Mouse (Mus musculus) lung, adult 18-20 months (tissue): ENCODE measurements around the gene Gkn2.

Experiments used
- DNase-seq, 2 experiments: peaks; one replicate each; pipeline ENCODE4 v3.0.0; 2022; ENCODE audit warnings: mixed read lengths in 2 of 2

Gene Gkn2

DNA sequence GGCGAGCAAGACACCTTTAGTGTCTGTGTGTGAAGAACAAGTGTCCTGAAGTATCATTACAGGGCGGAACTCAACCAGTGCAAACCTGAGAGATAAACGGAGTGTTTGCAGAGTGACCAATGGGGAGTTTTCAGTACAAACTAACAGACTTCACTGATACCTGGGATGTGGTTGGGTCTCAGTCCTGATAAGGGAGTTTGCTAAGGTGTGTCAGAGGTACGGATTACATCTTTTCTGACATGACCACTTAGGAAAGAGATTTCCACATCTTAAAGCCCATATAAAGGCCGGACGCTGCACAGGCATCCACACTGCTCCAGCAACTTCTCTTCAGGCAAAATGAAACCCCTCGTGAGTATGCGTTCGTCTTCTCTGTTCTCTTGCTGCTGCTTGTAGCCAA is at the start of gene Gkn2:
Gkn2 (plus strand) TSS at position 301 of the 400 bp plus-strand sequence.
- no peak for DNase-seq

DNA sequence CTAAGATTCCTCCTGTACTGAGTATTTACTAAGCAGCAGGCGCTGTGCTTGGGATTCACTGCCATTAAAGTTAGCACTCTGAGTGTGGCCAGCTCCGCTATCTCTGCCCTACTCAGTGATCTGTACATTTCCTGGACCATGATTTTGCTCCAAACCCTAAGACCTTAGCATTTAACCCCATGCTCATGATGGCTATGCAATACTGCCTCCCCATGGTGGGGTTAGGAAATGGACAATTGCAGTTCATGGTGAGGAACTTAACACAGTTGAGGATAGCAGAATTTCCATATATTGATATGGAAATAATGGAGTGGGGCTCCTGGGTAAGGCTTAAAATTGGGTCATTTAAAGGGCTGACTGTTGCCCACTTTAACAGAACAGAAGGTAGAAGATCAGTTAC is 49.8 kb upstream of the Gkn2 start:
- DNase-seq, result peak; percentile 41 to 52

DNA sequence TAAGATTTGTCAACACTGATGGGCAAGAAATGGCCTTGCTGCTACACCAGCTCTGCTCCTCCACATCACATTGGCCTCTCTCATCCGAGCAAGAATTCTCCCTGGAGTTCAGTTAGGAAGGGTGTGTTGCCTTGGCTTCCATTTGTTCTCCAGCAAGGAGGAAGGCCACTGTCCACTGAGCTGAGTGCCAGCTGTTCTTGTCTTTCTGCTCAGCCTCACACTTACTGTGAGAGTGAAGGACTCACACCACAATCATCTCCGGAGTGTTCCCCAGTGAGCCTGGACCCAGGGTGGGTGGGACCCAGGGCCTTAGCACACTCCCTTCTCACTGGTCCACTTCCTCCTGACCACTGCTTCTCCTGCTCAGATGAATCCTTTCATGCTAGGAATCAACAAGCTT is 46.2 kb upstream of the Gkn2 start:
- DNase-seq, result no peak

DNA sequence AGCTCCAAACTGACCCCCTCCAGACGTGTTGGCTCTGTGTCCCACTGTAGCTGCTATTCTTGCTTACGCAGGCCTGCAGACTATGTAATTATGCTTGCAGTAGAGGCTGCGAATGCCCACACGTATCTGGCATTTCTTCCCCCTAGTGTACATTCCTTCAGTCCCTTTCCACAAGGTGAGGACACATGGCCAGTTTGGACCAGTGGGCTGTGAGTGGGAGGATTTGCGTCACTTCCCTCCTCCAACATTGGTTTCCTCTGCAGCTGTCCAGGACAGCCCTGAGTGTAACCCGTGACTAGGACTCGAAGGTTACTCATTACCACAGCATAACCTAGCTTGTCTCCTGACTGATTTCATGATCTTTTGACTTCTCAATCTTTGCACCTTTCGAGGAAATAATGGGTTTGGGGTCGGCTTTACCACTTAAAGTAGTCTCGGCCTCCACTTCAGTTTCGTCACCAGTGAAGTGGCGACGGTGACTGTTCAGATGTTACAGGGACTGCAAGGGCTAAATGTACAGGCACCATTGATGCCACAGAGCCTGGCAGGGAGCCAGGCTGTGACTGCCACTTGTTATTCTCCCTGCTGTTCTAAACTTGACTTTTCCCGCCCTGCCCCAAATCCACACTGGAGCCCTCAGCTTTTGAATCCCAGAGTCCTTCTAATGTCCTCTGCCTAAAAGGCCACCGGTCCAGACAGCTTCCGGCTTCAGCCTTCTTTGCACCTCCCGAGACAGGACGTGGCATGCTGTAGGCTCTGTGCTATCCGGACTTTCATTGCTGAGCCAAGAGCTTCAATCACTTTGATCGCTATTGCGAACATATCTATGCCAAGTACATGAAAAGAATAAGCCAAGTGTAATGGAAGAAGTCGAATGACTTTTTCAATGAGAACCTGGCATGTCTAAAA is 44.6 kb upstream of the Gkn2 start:
- DNase-seq, result peak in 1 of 2 experiments; percentile 52

DNA sequence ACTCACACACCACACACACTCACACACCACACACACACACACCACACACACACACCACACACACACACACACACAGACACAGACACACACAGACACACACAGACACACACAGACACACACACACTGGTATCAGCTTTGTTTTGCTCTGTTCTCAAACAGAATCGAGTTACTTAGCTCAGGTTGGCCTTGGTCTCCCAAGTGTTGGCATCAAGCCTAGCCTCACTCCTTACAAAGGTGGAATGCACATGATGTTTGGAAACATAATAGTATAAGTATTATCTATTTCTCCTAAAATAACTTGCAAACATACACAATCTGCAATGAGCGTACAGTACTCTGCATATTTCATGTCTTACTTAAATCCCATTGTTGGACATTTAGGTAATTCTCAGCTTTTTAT is 40.8 kb upstream of the Gkn2 start:
- DNase-seq, result no peak

DNA sequence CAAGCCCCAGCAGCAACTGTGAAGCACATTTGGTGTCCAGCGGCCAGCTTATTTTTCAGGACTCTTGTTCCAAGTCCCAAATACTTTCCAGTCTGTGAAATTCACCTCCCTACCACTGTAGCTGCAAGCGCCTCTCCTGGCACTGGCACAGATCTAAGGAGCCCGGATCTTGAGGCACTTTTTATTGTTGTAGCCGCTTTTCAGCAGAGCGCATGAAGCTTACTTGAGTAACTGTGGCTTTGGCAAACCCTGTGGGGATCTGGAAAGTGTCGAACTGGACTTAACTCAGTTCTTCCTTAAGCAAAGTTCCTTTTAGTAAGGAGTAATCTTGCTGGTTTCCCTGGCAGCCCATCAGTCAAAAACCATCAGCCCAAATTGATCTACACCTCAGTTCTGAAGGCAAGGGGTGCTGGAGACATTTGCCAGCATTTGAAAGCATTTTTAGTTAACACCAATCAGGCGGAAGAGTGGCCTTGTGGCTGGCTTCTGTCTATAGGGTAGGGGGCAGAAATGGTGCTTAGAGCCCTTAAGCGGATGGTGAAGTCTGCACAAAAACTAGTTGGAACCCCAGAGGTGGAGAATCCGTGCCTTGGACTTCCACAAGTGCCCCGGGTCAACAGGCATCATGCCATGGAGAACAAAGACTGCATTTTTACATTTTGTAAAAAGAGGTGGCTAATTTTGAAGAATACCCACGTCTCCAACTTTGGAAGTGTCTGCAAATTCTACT is 38.6 kb upstream of the Gkn2 start:
- peak; percentile 27 to 56 for DNase-seq

DNA sequence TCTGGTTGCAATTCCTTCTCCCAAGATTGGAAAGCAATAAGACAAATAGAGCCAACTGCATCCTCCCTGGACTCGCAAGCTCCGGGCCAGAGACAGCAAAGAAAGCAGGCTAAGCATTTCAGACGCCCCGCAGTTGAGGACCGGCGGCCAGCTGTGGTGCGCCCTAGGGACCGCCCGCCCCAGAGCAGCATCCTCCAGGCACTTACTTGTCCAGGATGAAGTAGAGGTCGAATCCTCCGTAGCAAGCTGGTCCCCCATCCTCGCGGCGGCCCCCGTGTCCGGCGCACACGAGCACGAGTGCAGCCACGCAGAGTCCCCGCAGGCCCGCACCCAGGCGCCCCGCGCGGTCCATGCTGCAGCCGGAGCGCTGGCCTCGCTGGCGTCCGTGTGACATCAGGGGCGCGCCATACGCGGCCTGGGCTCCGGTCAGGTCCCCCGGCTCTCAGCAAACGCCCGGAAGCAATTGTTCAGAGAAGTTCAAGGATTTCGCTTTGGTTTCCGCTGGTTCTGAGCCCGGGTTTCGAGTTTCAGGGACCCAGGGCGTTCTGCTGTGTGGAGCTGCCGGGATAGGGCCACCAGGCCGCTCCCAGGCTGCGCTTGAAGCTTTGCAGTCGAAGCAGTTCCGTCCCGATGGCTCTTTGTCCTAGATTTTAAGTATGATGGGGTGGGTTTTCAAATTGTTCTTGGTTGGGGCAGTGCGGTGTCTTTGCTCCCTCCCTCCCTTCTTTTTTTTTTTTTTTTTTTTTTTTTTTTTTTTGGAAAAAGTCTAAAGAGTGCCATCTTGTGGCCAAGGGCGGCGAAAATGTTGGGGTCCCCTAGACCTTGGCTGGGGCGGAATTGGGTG is 37.8 kb upstream of the Gkn2 start, which contains the start of gene Antxr1:
Antxr1 (minus strand) TSS at position 731 of the 844 bp plus-strand sequence.
- peak; percentile 53 to 60 for DNase-seq

DNA sequence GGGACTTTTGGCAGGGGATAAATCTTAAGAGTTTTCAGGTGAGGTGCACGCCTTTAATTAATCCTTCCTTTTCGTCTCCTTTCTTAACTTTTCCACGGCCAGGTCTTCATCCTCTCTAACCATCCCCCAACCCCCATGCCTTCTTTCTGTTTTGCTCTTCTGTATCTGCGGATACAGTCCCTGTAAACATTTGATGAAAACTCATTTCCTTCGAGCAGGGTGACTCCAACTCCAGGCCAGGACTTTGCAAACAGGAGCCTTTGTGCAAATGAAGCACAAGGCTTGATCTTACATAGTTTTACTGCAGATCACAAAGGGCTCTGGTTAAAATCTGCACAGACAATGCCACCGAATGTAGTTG is 37.2 kb upstream of the Gkn2 start:
- peak; percentile 24 to 35 for DNase-seq

DNA sequence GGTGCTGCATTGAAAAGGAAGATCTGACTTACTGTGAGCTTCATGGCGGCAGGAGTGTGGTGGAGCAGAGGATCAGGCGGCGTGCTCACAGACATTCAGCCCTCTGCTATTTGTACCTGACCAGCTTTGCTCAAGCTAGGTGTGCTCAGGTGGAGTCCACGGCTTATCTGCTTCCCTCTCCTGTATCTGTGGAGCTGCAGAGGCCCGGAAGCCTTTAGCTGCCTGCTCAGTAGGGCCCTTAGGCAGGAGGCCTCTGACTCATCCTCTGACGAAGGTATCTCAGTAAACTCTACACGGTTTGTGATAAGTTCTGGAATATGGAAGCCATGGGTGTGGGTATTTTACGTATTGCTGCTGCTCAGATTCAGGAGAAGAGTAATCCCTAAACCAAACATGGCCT is 22.3 kb upstream of the Gkn2 start, which contains the start of gene Gkn1:
Gkn1 (minus strand) TSS at position 114 of the 400 bp plus-strand sequence.
- no peak for DNase-seq

DNA sequence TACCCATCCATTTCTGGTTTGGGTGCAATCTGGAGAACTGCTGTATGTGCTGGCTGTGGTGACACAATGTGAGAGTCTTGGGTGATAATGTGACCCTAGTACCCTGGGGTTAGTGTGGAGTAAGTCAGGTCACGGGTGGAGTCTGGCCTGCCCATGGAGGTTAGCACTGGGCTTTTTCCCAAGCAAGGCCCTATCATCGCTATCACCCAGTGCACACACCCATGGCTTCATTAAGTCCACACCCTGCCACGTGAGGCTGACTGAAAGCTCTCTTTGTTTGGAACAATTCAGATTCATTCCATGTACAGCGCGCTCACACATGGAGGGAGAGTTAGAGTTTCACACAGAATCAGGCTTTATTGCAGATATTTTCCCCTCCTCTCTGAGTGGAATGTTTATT is 18.7 kb upstream of the Gkn2 start:
- no peak for DNase-seq

DNA sequence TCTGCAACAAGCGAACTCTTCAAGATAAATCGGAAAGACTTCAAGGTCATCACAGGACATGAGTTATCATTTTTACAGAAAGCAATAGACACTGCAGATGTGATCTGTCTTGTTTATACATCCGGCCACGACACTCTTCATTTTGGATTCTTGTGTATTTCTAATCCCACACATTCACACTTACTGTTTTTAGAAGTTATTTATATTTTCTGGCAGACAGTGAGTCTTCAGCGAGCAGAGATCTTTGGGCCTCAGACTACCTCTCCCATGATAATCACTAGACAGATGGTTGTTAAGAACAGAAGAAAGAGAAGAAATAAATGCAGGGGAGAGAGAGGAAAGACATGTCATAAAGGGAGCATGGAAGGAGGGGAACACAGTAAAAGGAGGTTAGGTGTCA is 3.9 kb upstream of the Gkn2 start:
- no peak for DNase-seq

DNA sequence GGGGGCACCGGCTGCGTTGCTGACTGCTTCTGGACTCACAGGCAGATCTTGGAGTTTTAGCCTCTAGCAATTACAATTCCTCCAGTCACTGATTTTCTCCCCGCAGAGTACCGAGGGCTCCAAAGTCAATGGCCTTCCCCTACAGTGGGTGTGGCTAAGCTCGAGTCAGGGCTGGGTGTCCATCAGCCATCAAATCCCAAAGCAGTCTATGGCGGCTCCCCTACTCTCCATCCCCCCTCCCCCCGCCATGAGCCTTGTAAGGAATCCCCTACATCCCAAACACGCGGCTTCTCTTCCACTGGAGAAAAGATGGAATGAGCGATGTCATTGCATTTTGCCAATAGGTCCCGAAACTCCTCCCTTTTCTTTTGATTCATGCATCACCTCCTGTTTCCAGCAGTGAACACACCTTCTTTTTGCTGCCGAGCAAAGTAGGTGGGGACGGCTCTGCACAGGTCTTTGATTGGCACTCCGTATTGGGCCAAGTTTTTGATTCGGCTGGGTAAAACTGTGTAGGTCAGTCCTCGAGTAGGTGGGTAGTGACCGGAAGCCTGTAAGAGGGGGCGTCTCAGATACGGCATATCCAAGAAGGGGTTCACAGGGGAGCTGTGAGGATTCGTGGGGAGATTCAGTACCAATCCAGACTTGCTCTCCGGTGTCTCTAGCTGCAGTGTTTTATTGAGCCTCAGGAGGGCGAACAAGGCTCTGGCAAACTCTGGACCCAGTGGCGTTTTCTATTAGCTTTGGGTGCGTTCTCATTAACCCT is 11.0 kb downstream of the Gkn2 start:
- peak in 1 of 2 experiments; percentile 32 for DNase-seq

DNA sequence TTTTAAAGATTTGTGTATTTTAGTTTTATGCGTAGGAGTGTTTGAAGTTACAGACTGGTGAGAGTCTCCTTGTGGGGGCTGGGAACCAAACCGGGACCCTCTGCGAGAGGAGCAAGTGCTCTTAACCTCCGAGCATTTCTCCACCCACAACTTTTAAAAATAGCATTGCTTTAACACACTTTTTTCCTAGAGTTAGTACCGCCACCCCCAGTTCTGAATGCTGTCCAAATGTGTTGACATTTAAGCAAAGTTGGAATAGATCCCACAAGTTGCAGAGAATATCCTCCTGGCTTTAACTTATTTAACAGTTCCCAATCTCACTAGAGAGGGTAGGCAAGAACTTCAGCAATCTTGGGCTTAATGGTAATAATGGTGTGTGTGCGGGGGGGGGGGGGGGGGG is 11.6 kb downstream of the Gkn2 start:
- DNase-seq, result no peak

DNA sequence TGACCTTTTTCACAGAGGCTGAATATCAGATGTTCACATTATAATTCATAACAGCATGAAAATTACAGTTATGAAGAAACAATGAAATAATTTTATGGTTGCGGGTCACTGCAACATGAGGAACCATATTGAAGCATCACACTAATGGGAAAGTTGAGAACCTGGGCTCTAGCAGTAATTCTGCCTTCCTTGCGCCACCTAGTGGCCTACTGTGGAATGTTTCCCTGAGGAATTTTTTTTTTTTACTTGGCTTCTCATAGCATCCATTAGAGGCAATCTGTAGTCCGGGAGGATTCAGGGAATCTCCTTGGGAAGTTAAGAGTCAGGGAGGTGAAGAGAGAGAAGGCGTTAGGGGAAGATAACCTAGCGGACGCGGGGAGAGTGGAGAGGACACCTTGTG is 13.0 kb downstream of the Gkn2 start:
- peak; percentile 36 to 63 for DNase-seq

DNA sequence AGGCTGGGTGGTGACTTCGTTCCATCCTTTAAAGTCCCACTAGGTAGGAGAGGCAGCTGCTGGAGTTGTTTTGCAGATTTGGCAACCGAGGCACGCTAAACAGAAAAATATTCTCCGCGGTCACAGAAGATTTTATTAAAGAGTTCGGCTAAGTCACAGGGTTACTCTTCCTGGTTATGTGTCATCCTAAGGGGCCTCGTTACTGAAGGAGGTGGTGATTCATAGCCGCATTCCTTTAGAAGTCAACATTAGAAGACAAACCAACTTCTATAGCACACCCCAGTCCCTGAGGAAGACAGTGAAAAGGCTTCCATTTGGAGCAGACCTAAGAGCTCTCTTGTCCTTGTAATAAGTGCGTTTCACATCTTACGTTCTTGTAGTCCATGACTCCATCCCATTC is 13.5 kb downstream of the Gkn2 start:
- no peak for DNase-seq

DNA sequence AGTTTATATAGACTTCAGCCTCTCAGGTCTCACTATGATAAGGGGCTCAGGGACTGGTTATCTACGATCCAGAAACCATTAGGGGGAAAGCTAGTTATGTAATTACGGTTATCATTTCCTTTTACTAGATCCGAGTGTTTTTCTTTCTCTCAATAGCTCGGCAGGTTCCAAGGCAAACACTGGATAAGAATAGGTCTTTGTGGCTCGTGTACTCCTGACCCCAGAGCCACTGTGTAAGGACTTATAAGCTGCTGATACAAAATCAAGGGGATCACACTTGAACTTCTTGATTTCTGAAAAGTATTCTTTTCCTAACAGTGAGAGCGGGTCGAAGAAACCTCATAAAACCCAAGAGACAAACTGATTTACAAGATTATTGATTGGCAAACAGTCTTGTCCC is 15.7 kb downstream of the Gkn2 start, which contains the start of gene Gkn3:
Gkn3 (minus strand) TSS at position 59 of the 400 bp plus-strand sequence.
- peak in 1 of 2 experiments; percentile 38 for DNase-seq

DNA sequence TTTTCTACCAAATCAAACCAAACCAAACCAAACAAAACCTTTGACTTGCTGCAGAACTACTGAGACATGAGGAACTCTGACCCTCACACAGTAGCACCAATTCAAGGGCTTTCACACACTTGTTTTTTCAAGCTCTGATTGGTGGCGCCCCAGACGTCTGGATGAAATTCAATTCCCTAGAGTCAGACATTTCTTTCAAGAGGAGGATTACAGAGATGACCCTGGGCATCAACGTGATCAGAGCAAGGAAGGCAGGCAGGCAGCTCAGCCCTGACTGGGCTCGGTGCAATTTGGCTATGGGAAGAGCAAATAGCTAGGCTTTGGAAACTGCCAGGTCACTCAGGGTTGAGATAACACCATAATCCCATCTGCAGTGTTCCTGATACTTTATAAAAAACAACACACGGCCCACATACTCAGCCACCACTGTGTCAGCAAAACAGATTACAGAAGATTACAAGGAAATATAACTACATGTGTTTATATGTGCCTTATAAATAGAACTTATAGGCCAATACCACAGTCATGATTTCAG is 16.4 kb downstream of the Gkn2 start:
- DNase-seq, result no peak

DNA sequence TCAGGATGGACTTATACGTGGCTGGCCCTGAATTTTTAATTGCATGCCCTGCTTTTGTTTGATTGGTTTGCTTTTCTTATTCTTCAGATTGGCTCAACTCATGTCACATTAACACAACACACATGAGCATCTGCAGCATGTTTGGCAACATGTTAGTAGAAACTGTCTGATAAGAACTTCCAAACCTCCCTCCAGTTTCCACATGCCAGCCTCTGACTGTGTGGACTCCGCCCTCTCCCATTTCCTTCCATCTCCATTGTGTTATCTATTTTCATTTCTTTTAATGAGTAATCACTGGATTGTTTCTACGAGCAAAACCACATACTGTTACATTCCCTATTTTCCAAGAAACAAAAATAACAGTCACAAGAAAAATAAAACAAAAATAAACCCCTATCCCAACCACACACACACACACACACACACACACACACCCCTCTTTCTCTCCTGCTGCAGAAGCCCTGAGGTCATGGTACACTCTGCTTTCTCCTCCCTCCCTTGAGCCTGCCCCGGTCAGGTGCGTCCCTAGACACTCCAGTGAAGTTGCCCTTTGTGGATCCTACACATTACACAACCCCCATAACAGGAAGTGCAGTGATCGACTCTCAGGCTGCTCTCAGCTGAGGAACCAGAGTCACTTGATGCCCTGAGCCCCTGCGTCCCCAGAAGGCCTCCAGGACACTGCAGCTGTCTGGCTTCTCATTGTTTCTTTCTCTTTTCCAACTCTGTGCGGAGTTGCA is 20.5 kb downstream of the Gkn2 start:
- DNase-seq, result peak; percentile 23 to 55

DNA sequence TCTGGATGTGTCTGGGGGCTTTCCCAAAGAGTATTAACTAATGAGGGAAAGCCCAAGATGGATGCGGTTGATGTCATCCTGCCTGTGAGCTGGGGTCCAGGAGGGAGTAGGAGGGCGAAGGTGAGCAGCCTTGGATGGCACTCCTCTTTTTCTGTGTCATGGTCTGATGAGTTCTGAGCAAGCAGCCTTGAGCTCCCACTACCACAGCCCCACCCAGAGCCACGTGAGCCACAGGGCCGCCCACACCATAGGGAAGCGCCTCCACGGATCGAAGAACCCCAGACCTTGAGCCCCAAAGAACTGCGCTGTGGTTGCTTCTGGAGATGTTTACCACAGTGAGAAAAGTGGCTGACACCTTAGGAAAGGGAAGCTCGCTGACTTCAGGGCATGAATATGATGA is 21.6 kb downstream of the Gkn2 start:
- DNase-seq, result no peak

DNA sequence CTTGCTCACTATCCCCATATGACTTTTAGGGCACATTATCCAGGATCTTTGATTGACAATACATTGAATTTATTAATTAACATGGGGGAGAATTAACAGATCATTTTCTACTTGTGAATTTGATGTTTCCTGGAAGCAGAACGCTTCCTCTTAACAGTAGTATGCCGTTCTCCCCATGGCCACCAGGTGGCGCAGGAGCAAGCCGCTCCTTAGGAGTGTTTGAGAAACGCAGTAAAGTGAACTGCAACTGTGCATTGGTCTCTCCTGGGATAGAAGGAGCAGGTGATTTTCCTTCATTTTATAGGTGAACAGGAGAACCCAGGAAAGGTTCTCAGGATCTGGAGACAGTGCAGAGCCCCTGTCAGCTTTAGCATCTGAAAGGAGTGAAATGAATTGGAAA is 26.0 kb downstream of the Gkn2 start:
- peak; percentile 58 to 68 for DNase-seq
